ENCODE assay signal across 24 mouse cellular contexts in the genomic region with DNA sequence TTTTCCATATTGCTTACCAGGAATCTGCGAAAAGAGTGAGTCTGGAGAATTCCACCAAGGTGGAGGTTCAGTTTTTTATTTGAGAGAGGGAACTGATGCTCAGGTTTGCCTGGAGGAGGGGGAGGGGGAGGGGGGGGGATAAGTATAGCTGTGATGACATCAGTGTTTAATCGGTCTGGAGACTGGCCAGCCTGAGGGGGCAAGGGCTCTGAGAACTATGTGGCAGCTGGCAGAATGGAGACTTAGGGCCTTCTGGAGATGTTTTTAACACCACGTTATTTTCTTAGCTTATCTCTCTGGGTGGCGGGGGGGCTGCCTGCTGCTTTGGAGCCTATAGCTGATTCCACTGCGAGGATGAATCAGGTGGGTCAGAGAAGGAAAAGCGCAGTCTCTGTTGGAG. TPM values are rescaled to one million over a fixed set of nuclear protein-coding genes. Genes with fewer than 3 reads are reported as not detected.
"Had no signal": no experiment of that assay in that cellular context is flagged by ENCODE, and none has a peak within 500 bp of the region (broad histone marks: within the 10 kb centered on the region; RNA-seq: fewer than 3 reads in every experiment).

No protein-coding gene starts in this region.

- H3K4me3 ChIP-seq: gastrocnemius, adult 2 months; heart, adult 2 months; heart, embryonic 10.5 days; heart, embryonic 12.5 days; hindbrain, embryonic 10.5 days; hindbrain, embryonic 13.5 days; hindbrain, embryonic 15.5 days; intestine, embryonic 15.5 days; limb, embryonic 13.5 days; limb, embryonic 15.5 days; liver, embryonic 12.5 days had no signal

- H3K4me1 ChIP-seq: hindbrain, embryonic 15.5 days; intestine, embryonic 15.5 days; limb, embryonic 13.5 days; limb, embryonic 15.5 days; liver, embryonic 12.5 days had no signal

- DNase-seq: gastrocnemius, adult 2 months; gastrocnemius, postnatal 10 days; gastrocnemius, postnatal 25 days; heart, adult 2 months; heart, postnatal 10 days; heart, postnatal 4 days; kidney, adult 18-20 months; kidney, adult 8-10 months; kidney, postnatal 10 days; kidney, postnatal 25 days; layer of hippocampus, adult 9-11 months; layer of hippocampus, postnatal 36 days had no signal

- H3K27ac ChIP-seq: gastrocnemius, adult 2 months; heart, adult 2 months; heart, embryonic 10.5 days; hindbrain, embryonic 10.5 days; hindbrain, embryonic 13.5 days; hindbrain, embryonic 15.5 days; intestine, embryonic 15.5 days; limb, embryonic 13.5 days; limb, embryonic 15.5 days; liver, embryonic 12.5 days; liver, embryonic 14.5 days had no signal

- H3K27me3 ChIP-seq: hindbrain, embryonic 13.5 days; hindbrain, embryonic 15.5 days; intestine, embryonic 15.5 days; liver, embryonic 12.5 days had no signal

RNA-seq across cellular contexts. Expression of a gene that starts 24.6 kb away (rescaled TPM):
- total RNA-seq: granulocyte monocyte progenitor cell, adult 5-6 weeks had no signal
- polyA plus RNA-seq: inflammation-experienced regulatory T-cells, adult 6 months had no signal
